8 mouse cellular contexts compared by ENCODE assay signal in the genomic region with DNA sequence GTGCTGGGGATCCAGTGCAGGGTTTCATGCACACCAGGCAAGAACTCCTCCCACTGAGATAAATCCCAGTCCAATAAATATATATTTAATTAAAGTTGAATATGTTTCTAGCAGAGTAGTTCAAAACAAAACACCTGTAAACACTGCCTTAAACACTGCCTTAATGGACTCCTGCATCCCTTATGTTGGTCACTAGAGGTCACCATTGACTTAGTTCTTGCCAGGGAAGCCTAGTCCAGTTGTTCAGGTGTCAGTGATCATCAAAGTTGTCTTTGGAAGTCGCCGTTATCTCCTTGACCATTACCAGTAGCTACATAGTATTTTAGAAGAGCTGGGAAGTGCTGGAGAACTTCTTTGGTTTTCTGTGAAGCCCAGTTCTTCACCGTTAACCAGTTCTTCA. TPM values are rescaled to one million over a fixed set of nuclear protein-coding genes. Genes with fewer than 3 reads are reported as not detected.
DNase-seq lines count a peak whose midpoint lies in the region; ATAC-seq and TF ChIP-seq lines count a peak whose summit lies in the region.

No protein-coding gene starts in this region.

- H3K4me2 ChIP-seq in heart, postnatal 0 days (ENCODE audit: low read depth, low read length) = no peak overlapping the region
- no peak overlapping the region for H3K4me2 ChIP-seq in liver, embryonic 13.5 days
- no peak overlapping the region for H3K4me2 ChIP-seq in stomach, embryonic 15.5 days
- H3K4me2 ChIP-seq in forebrain, embryonic 13.5 days = no peak overlapping the region

- H3K9me3 ChIP-seq in heart, postnatal 0 days (replicated peaks; ENCODE audit: control insufficient read depth, low read length) = no peaks in the 10 kb centered on the region
- no peaks in the 10 kb centered on the region for H3K9me3 ChIP-seq in ES-E14 (ENCODE audit: control insufficient read depth, insufficient read depth, low read depth, low read length)
- H3K9me3 ChIP-seq in liver, embryonic 13.5 days (replicated peaks) = no peaks in the 10 kb centered on the region
- no peaks in the 10 kb centered on the region for H3K9me3 ChIP-seq in stomach, embryonic 15.5 days
- no peaks in the 10 kb centered on the region for H3K9me3 ChIP-seq in forebrain, embryonic 13.5 days (replicated peaks)

- no peak for TF ChIP-seq EP300 in heart, postnatal 0 days (IDR thresholded peaks at IDR 0.05; ENCODE audit: low read depth)

- DNase-seq in heart, postnatal 0 days (ENCODE audit: low spot score) = peak; percentile 57
- DNase-seq in heart, postnatal 36 days = no peak
- no peak for DNase-seq in ES-E14 (ENCODE audit: low read depth, low spot score)
- DNase-seq in liver, embryonic 13.5 days = peak; percentile 41
- no peak for DNase-seq in layer of hippocampus, postnatal 14 days (ENCODE audit: low spot score in 2 of 2)

- WGBS in heart, postnatal 0 days = 23% methylated on average over 3 of the region's 3 CpGs
- 18% methylated on average over 3 of the region's 3 CpGs for WGBS in liver, embryonic 13.5 days (ENCODE audit: insufficient replicate concordance)
- 17% methylated on average over 3 of the region's 3 CpGs for WGBS in stomach, embryonic 15.5 days
- WGBS in forebrain, embryonic 13.5 days = 36% methylated on average over 3 of the region's 3 CpGs

- no peak overlapping the region for H3K27ac ChIP-seq in heart, postnatal 0 days (ENCODE audit: low read depth)
- H3K27ac ChIP-seq in ES-E14 (ENCODE audit: insufficient read depth, low read depth, low read length, poor library complexity, severe bottlenecking) = no peak overlapping the region
- no peak overlapping the region for H3K27ac ChIP-seq in liver, embryonic 13.5 days
- no peak overlapping the region for H3K27ac ChIP-seq in stomach, embryonic 15.5 days
- H3K27ac ChIP-seq in forebrain, embryonic 13.5 days = no peak overlapping the region

- no peaks in the 10 kb centered on the region for H3K27me3 ChIP-seq in heart, postnatal 0 days (ENCODE audit: control insufficient read depth, insufficient read depth, low read length)
- 0 out of 2 replicates have a peak, but pooled peaks cover 2% of the 10 kb centered on the region for H3K27me3 ChIP-seq in liver, embryonic 13.5 days
- H3K27me3 ChIP-seq in stomach, embryonic 15.5 days (replicated peaks) = no peaks in the 10 kb centered on the region
- no peaks in the 10 kb centered on the region for H3K27me3 ChIP-seq in forebrain, embryonic 13.5 days

- no peak; the same call in 1 of the 2 replicates for ATAC-seq in heart, postnatal 0 days (ENCODE audit: insufficient read depth, low read depth)
- ATAC-seq in erythroblast, adult 5-6 weeks (replicated peaks; ENCODE audit: low FRiP score, poor library complexity, severe bottlenecking) = peak; percentile 90
- peak; percentile 68 for ATAC-seq in liver, embryonic 13.5 days (ENCODE audit: low read depth)
- peak; percentile 48; the same call in 1 of the 2 replicates for ATAC-seq in stomach, embryonic 15.5 days (ENCODE audit: insufficient read depth, low FRiP score, low read depth)
- no peak for ATAC-seq in forebrain, embryonic 13.5 days

- H3K4me3 ChIP-seq in heart, postnatal 0 days (ENCODE audit: low read depth, low read length) = no peak overlapping the region
- H3K4me3 ChIP-seq in ES-E14 (ENCODE audit: insufficient read depth in 1 of 2, low read depth in 1 of 2, low read length in 2 of 2, poor library complexity in 1 of 2, severe bottlenecking in 1 of 2) = no peak overlapping the region
- no peak overlapping the region for H3K4me3 ChIP-seq in liver, embryonic 13.5 days (replicated peaks)
- no peak overlapping the region for H3K4me3 ChIP-seq in stomach, embryonic 15.5 days (replicated peaks)
- no peak overlapping the region for H3K4me3 ChIP-seq in forebrain, embryonic 13.5 days

- no peaks in the 10 kb centered on the region for H3K4me1 ChIP-seq in heart, postnatal 0 days (ENCODE audit: control insufficient read depth, insufficient read depth)
- H3K4me1 ChIP-seq in ES-E14 (ENCODE audit: control insufficient read depth in 2 of 2, insufficient read depth in 2 of 2, low read length in 2 of 2, poor library complexity in 1 of 2) = no peaks in the 10 kb centered on the region
- H3K4me1 ChIP-seq in liver, embryonic 13.5 days (replicated peaks) = peaks cover 9% of the 10 kb centered on the region; the same call in 1 of the 2 replicates
- H3K4me1 ChIP-seq in stomach, embryonic 15.5 days = no peaks in the 10 kb centered on the region
- no peaks in the 10 kb centered on the region for H3K4me1 ChIP-seq in forebrain, embryonic 13.5 days

- H3K9ac ChIP-seq in heart, postnatal 0 days (replicated peaks; ENCODE audit: low read depth, low read length) = no peak overlapping the region
- no peak overlapping the region for H3K9ac ChIP-seq in ES-E14 (ENCODE audit: insufficient read depth, low read depth, low read length, poor library complexity, severe bottlenecking)
- H3K9ac ChIP-seq in liver, embryonic 13.5 days = no peak overlapping the region
- H3K9ac ChIP-seq in stomach, embryonic 15.5 days = no peak overlapping the region
- no peak overlapping the region for H3K9ac ChIP-seq in forebrain, embryonic 13.5 days

- peak; percentile 94 for TF ChIP-seq CTCF in heart, postnatal 0 days (IDR thresholded peaks at IDR 0.05; ENCODE audit: low read depth)

- intact Hi-C loops in heart, postnatal 36 days (cut with DNase I) = loop anchor here (1.0 to 5.0 kb wide), 3 partner anchors 34 to 198 kb away; partner anchors contain the start of gene Fads2

- in situ Hi-C loops in ES-E14 (cut with MboI; ENCODE audit: low sequenced_read_pairs in 2 of 2, unreplicated experiment in 2 of 2) = loop anchor here in 1 of 2 experiments (5.0 kb wide), 1 partner anchor 37 kb away; no protein-coding TSS in a partner anchor

- H3K36me3 ChIP-seq in heart, postnatal 0 days (replicated peaks; ENCODE audit: control insufficient read depth, insufficient read depth, low read length) = no peaks in the 10 kb centered on the region
- H3K36me3 ChIP-seq in ES-E14 (ENCODE audit: control insufficient read depth, insufficient read depth, low read length, poor library complexity, severe bottlenecking) = no peaks in the 10 kb centered on the region
- no peaks in the 10 kb centered on the region for H3K36me3 ChIP-seq in liver, embryonic 13.5 days
- H3K36me3 ChIP-seq in stomach, embryonic 15.5 days = no peaks in the 10 kb centered on the region
- no peaks in the 10 kb centered on the region for H3K36me3 ChIP-seq in forebrain, embryonic 13.5 days (ENCODE audit: poor library complexity, severe bottlenecking)

RNA-seq across cellular contexts. Expression of gene Best1, which starts 1.1 kb away (rescaled TPM):
- not detected in 2 replicates for total RNA-seq in heart, postnatal 0 days (2014; rRNA removed; ENCODE audit: low replicate concordance)
- 0.26 and 0.33 TPM in 2 replicates for polyA plus RNA-seq in heart, postnatal 0 days (2015; fragmentation: Nextera tagmentation; extraction: Ambion mirVana)
- total RNA-seq in heart, postnatal 36 days (2021) = under 1 TPM; 0.11 to 0.14 TPM
- total RNA-seq in ES-E14 (2012; rRNA removed) = 0.62 and 0.95 TPM in 2 replicates
- not detected in 2 replicates for total RNA-seq in erythroblast, adult 5-6 weeks (2015; ENCODE audit: low replicate concordance)
- not detected in 2 replicates for total RNA-seq in erythroblast, adult 5-6 weeks (2017; ENCODE audit: low replicate concordance)
- 0.17 and 0.20 TPM in 2 replicates for polyA plus RNA-seq in liver, embryonic 13.5 days (2015; fragmentation: Nextera tagmentation; extraction: Ambion mirVana)
- 0.80 TPM in 2 replicates for polyA plus RNA-seq in stomach, embryonic 15.5 days (2015; fragmentation: Nextera tagmentation; extraction: Ambion mirVana)
- total RNA-seq in layer of hippocampus, postnatal 14 days (2021) = 1 to 10 TPM in 1 of 2 experiments, under 1 TPM in 1; 0.97 to 1.1 TPM
- 0.76 and 1.2 TPM in 2 replicates for polyA plus RNA-seq in forebrain, embryonic 13.5 days (2015; fragmentation: Nextera tagmentation; extraction: Ambion mirVana)

RNA-seq across cellular contexts. Expression of gene Rab3il1, which starts 1.1 kb away (rescaled TPM):
- 16.3 and 27.4 TPM in 2 replicates for total RNA-seq in heart, postnatal 0 days (2014; rRNA removed; ENCODE audit: low replicate concordance)
- polyA plus RNA-seq in heart, postnatal 0 days (2015; fragmentation: Nextera tagmentation; extraction: Ambion mirVana) = 17.9 and 20.7 TPM in 2 replicates
- total RNA-seq in heart, postnatal 36 days (2021) = 1 to 10 TPM; 7.9 to 8.7 TPM
- 3.8 and 4.0 TPM in 2 replicates for total RNA-seq in ES-E14 (2012; rRNA removed)
- 263 and 307 TPM in 2 replicates for total RNA-seq in erythroblast, adult 5-6 weeks (2015; ENCODE audit: low replicate concordance)
- 530 and 535 TPM in 2 replicates for total RNA-seq in erythroblast, adult 5-6 weeks (2017; ENCODE audit: low replicate concordance)
- 196 and 207 TPM in 2 replicates for polyA plus RNA-seq in liver, embryonic 13.5 days (2015; fragmentation: Nextera tagmentation; extraction: Ambion mirVana)
- 29.8 and 40.7 TPM in 2 replicates for polyA plus RNA-seq in stomach, embryonic 15.5 days (2015; fragmentation: Nextera tagmentation; extraction: Ambion mirVana)
- 10 to 100 TPM in 1 of 2 experiments, 1 to 10 TPM in 1; 8.9 to 12.8 TPM for total RNA-seq in layer of hippocampus, postnatal 14 days (2021)
- 14.4 and 15.2 TPM in 2 replicates for polyA plus RNA-seq in forebrain, embryonic 13.5 days (2015; fragmentation: Nextera tagmentation; extraction: Ambion mirVana)

RNA-seq across cellular contexts. Expression of gene Fth1, which starts 19.9 kb away (rescaled TPM):
- 396 and 524 TPM in 2 replicates for total RNA-seq in heart, postnatal 0 days (2014; rRNA removed; ENCODE audit: low replicate concordance)
- polyA plus RNA-seq in heart, postnatal 0 days (2015; fragmentation: Nextera tagmentation; extraction: Ambion mirVana) = 3,148 and 3,286 TPM in 2 replicates
- 1,000 to 10,000 TPM; 2,889 to 3,152 TPM for total RNA-seq in heart, postnatal 36 days (2021)
- total RNA-seq in ES-E14 (2012; rRNA removed) = 413 and 478 TPM in 2 replicates
- total RNA-seq in erythroblast, adult 5-6 weeks (2015; ENCODE audit: low replicate concordance) = 939 and 1,145 TPM in 2 replicates
- 1,067 and 1,257 TPM in 2 replicates for total RNA-seq in erythroblast, adult 5-6 weeks (2017; ENCODE audit: low replicate concordance)
- 5,062 and 5,153 TPM in 2 replicates for polyA plus RNA-seq in liver, embryonic 13.5 days (2015; fragmentation: Nextera tagmentation; extraction: Ambion mirVana)
- 1,700 and 1,987 TPM in 2 replicates for polyA plus RNA-seq in stomach, embryonic 15.5 days (2015; fragmentation: Nextera tagmentation; extraction: Ambion mirVana)
- total RNA-seq in layer of hippocampus, postnatal 14 days (2021) = 1,000 to 10,000 TPM; 2,325 to 2,371 TPM
- 1,364 and 1,444 TPM in 2 replicates for polyA plus RNA-seq in forebrain, embryonic 13.5 days (2015; fragmentation: Nextera tagmentation; extraction: Ambion mirVana)

RNA-seq across cellular contexts. Expression of gene Fads3, which starts 41.0 kb away (rescaled TPM):
- 106 and 156 TPM in 2 replicates for total RNA-seq in heart, postnatal 0 days (2014; rRNA removed; ENCODE audit: low replicate concordance)
- polyA plus RNA-seq in heart, postnatal 0 days (2015; fragmentation: Nextera tagmentation; extraction: Ambion mirVana) = 21.4 and 23.3 TPM in 2 replicates
- total RNA-seq in heart, postnatal 36 days (2021) = 10 to 100 TPM; 37.8 to 39.8 TPM
- total RNA-seq in ES-E14 (2012; rRNA removed) = 4.0 and 7.2 TPM in 2 replicates
- 1.7 and 12.1 TPM in 2 replicates for total RNA-seq in erythroblast, adult 5-6 weeks (2015; ENCODE audit: low replicate concordance)
- total RNA-seq in erythroblast, adult 5-6 weeks (2017; ENCODE audit: low replicate concordance) = 9.3 and 18.5 TPM in 2 replicates
- polyA plus RNA-seq in liver, embryonic 13.5 days (2015; fragmentation: Nextera tagmentation; extraction: Ambion mirVana) = 5.3 and 7.3 TPM in 2 replicates
- polyA plus RNA-seq in stomach, embryonic 15.5 days (2015; fragmentation: Nextera tagmentation; extraction: Ambion mirVana) = 17.2 and 17.6 TPM in 2 replicates
- total RNA-seq in layer of hippocampus, postnatal 14 days (2021) = 10 to 100 TPM; 34.3 to 36.8 TPM
- polyA plus RNA-seq in forebrain, embryonic 13.5 days (2015; fragmentation: Nextera tagmentation; extraction: Ambion mirVana) = 5.8 TPM in 2 replicates

Comparison
In these comparisons a context has a peak if more than half of its experiments do, and no peak if none do; other contexts are left out.
1. DNase-seq: peak in heart, postnatal 0 days (single experiment) and liver, embryonic 13.5 days (single experiment); none in heart, postnatal 36 days (0 of 2), ES-E14 (single experiment) and layer of hippocampus, postnatal 14 days (0 of 2).
2. ATAC-seq: peak in erythroblast, adult 5-6 weeks (single experiment), liver, embryonic 13.5 days (single experiment) and stomach, embryonic 15.5 days (single experiment); none in heart, postnatal 0 days (single experiment) and forebrain, embryonic 13.5 days (single experiment).